ENCODE assay signal across 11 mouse cellular contexts in the genomic region with DNA sequence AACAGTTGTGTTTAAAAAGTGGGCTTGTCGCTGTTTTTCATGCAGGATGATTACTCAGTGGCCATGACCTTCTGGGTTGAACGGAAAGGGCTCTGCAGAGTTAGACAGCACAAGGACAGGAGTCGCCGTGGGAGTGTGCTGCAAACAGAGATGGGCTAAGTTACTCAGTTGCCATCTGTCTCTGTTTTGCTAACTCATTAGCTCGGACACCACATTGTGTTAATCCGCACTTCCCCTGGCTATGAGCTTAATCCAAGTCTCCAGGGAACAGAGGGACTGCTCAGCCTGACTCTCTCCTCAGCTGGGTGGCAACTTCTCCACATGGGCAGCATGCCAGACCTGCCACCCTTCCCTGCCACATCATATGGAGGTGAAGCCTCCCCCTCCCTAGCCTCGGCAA.
A peak's percentile ranks its signal among the peaks of the same experiment; 100 is the strongest.
DNase-seq lines count a peak whose midpoint lies in the region; ATAC-seq lines count a peak whose summit lies in the region.
"Had no signal": no experiment of that assay in that cellular context is flagged by ENCODE, and none has a peak within 500 bp of the region (broad histone marks: within the 10 kb centered on the region; RNA-seq: fewer than 3 reads in every experiment).

No protein-coding gene starts in this region.

- peak overlapping the region; percentile 42 for H3K27ac ChIP-seq in kidney, embryonic 15.5 days
- peak overlapping the region; percentile 40; the same call in 1 of the 2 replicates for H3K27ac ChIP-seq in midbrain, embryonic 12.5 days (replicated peaks)
- H3K27ac ChIP-seq: neural tube, embryonic 13.5 days had no signal

- H3K27me3 ChIP-seq in kidney, embryonic 15.5 days = no peaks in the 10 kb centered on the region
- H3K27me3 ChIP-seq in midbrain, embryonic 12.5 days = peaks cover 14% of the 10 kb centered on the region
- H3K27me3 ChIP-seq: neural tube, embryonic 13.5 days had no signal

- 23% methylated on average over 7 of the region's 7 CpGs for WGBS in kidney, embryonic 15.5 days
- 32% methylated on average over 7 of the region's 7 CpGs for WGBS in midbrain, embryonic 12.5 days

- no peaks in the 10 kb centered on the region for H3K36me3 ChIP-seq in kidney, embryonic 15.5 days
- no peaks in the 10 kb centered on the region for H3K36me3 ChIP-seq in midbrain, embryonic 12.5 days
- H3K36me3 ChIP-seq: neural tube, embryonic 13.5 days had no signal

- no peak overlapping the region for H3K4me2 ChIP-seq in kidney, embryonic 15.5 days
- H3K4me2 ChIP-seq in midbrain, embryonic 12.5 days (replicated peaks) = no peak overlapping the region
- H3K4me2 ChIP-seq: neural tube, embryonic 13.5 days had no signal

- peak; percentile 67 for ATAC-seq in kidney, embryonic 15.5 days (replicated peaks; ENCODE audit: low FRiP score)
- peak; percentile 58; the same call in 1 of the 2 replicates for ATAC-seq in midbrain, embryonic 12.5 days (ENCODE audit: low FRiP score, low read depth)
- ATAC-seq in megakaryocyte progenitor cell, adult 5-6 weeks (replicated peaks; ENCODE audit: poor library complexity) = no peak

- peak; percentile 89 to 94 for DNase-seq in adrenal gland, adult (ENCODE audit: inconsistent age in 2 of 2, low spot score in 1 of 2)
- no peak for DNase-seq in adrenal gland, postnatal 4 days (ENCODE audit: low spot score in 2 of 2)
- DNase-seq in kidney, adult 9 months = no peak
- peak; percentile 83 to 84 for DNase-seq in adrenal gland, postnatal 36 days
- no peak for DNase-seq in Muller cell, postnatal 12 days (ENCODE audit: inconsistent ontology term)
- DNase-seq: embryo, embryonic 11 days; lung, postnatal 36 days had no signal

- H3K9ac ChIP-seq in kidney, embryonic 15.5 days = no peak overlapping the region
- H3K9ac ChIP-seq in midbrain, embryonic 12.5 days (replicated peaks) = no peak overlapping the region
- H3K9ac ChIP-seq: neural tube, embryonic 13.5 days had no signal

- no peaks in the 10 kb centered on the region for H3K9me3 ChIP-seq in kidney, embryonic 15.5 days (replicated peaks)
- H3K9me3 ChIP-seq in midbrain, embryonic 12.5 days = no peaks in the 10 kb centered on the region
- H3K9me3 ChIP-seq: neural tube, embryonic 13.5 days had no signal

- H3K4me3 ChIP-seq in kidney, embryonic 15.5 days (replicated peaks) = no peak overlapping the region
- no peak overlapping the region for H3K4me3 ChIP-seq in midbrain, embryonic 12.5 days
- H3K4me3 ChIP-seq: neural tube, embryonic 13.5 days had no signal

- H3K4me1 ChIP-seq in kidney, embryonic 15.5 days = peaks cover 35% of the 10 kb centered on the region
- H3K4me1 ChIP-seq in midbrain, embryonic 12.5 days = peaks cover 17% of the 10 kb centered on the region

Comparison
In these comparisons a context has a peak if more than half of its experiments do, and no peak if none do; other contexts are left out.
1. DNase-seq: peak in adrenal gland, adult (2 of 2) and adrenal gland, postnatal 36 days (2 of 2); none in adrenal gland, postnatal 4 days (0 of 2), kidney, adult 9 months (single experiment) and Muller cell, postnatal 12 days (single experiment).